Mouse (Mus musculus) hindbrain, embryonic 11.5 days (tissue): ENCODE measurements around the gene Fam19a3. TPM values are rescaled to one million over a fixed set of nuclear protein-coding genes. Genes with fewer than 3 reads are reported as not detected.
A peak's percentile ranks its signal among the peaks of the same experiment; 100 is the strongest.

Experiments used
- ATAC-seq: fragments of 200-750 bp; cut with Nextera tagmentation; 2 replicates; pipeline ENCODE4 v1.8.0; 2017; ENCODE audit warnings: mild to moderate bottlenecking, moderate TSS enrichment, moderate library complexity; ENCODE audit not compliant: low FRiP score
- DNase-seq: peaks from one replicate; pipeline ENCODE4 v3.0.0-alpha.2; 2015; ENCODE audit warnings: low spot score
- H3K27ac ChIP-seq: fragments of 300-500 bp; sonication (generic); 2 replicates; pipeline ENCODE4 v1.5.1; 2014; ENCODE audit warnings: mild to moderate bottlenecking, low read depth, low read length
- H3K27me3 ChIP-seq: fragments of 300-500 bp; sonication (generic); 2 replicates; pipeline ENCODE4 v1.6.1; 2014; ENCODE audit warnings: mild to moderate bottlenecking, low read length, moderate library complexity, mixed read lengths; ENCODE audit not compliant: control insufficient read depth, insufficient read depth
- H3K36me3 ChIP-seq: fragments of 300-500 bp; sonication (generic); 2 replicates; pipeline ENCODE4 v1.6.1; 2014; ENCODE audit warnings: mild to moderate bottlenecking, low read length, moderate library complexity, mixed read lengths; ENCODE audit not compliant: control insufficient read depth, insufficient read depth
- H3K4me1 ChIP-seq: fragments of 300-500 bp; sonication (generic); replicated peaks from 2 replicates; pipeline ENCODE4 v1.6.1; 2014; ENCODE audit warnings: low read length, mixed read lengths; ENCODE audit not compliant: control insufficient read depth, insufficient read depth
- H3K4me2 ChIP-seq: fragments of 300-500 bp; sonication (generic); replicated peaks from 2 replicates; pipeline ENCODE4 v1.6.1; 2014; ENCODE audit warnings: mild to moderate bottlenecking, low read depth, low read length
- H3K4me3 ChIP-seq: fragments of 300-500 bp; sonication (generic); 2 replicates; pipeline ENCODE4 v1.5.1; 2014; ENCODE audit warnings: low read depth, low read length
- H3K9ac ChIP-seq: fragments of 300-500 bp; sonication (generic); 2 replicates; pipeline ENCODE4 v1.6.1; 2014; ENCODE audit warnings: low read depth, low read length
- H3K9me3 ChIP-seq: fragments of 300-500 bp; sonication (generic); 2 replicates; pipeline ENCODE4 v1.6.1; 2016; ENCODE audit warnings: low read length; ENCODE audit not compliant: control insufficient read depth
- WGBS: fragments of 180-500 bp; shearing (Covaris S2); extraction: QIAGEN DNeasy Blood & Tissue Kit; methylation state at CpG from one replicate; pipeline ENCODE4 v1.1.7; 2014; 5-methylcytosine and 5-hydroxymethylcytosine counted together
- polyA plus RNA-seq: library from polyadenylated mRNA; unstranded; fragments of >200 nt; fragmentation: Nextera tagmentation; extraction: Ambion mirVana; gene quantifications from 2 replicates; pipeline ENCODE4 v1.2.1, GENCODE M21; 2014

The Fam19a3 gene
- polyA plus RNA-seq, result 0.09 TPM in 1 of 2 replicates, not detected in the other

DNA sequence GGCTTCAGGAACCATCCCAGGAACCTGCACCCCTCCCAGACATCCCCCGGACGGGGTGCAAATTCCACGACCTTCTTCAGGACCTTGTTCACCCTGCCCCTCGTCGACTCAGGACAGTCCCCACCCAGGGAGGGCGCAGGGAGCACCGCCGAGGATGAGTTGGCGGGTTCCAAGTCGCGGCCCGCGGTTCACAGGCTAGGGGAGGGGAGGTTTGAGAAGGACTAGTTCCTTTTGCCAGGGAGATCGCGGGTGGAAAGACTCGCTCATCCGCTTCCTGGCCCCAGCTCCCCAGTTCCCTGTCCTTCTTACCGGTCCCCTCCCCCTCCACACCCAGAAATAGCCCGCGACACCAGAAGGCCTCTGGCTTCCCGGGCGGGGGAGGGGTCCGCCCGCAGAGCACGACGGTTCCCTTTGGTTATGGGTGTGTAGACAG is at the start of gene Fam19a3:
Fam19a3 (minus strand) TSS at position 370 of the 433 bp plus-strand sequence.
- ATAC-seq, result peak; percentile 8; the same call in 1 of the 2 replicates
- Histone ChIP-seq H3K27me3 (peaks cover 78% of the 10 kb centered on the region), H3K4me1 (peaks cover 6% of the 10 kb centered on the region)

DNA sequence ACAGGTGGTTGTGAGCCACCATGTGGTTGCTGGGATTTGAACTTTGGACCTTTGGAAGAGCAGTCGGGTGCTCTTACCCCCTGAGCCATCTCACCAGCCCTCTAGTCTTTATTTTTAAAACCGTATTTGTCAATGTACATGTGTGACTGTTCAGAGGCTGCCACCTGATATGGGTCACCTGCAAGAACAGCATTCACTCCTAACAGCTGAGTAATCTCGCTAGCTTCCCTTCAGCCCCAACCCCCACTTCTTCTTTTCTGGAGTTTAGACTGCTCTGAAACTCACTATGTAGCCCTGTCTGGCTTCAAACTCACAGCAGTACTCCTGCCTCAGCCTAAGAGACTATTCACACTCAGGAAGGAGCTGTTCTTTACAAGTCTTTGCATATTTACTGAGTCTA is 40.8 kb upstream of the Fam19a3 start:
- Histone ChIP-seq H3K9me3 (no peaks in the 10 kb centered on the region), H3K36me3 (no peaks in the 10 kb centered on the region), H3K4me1 (no peaks in the 10 kb centered on the region), H3K9ac (no peak overlapping the region), H3K27me3 (no peaks in the 10 kb centered on the region), H3K4me3 (no peak overlapping the region), H3K27ac (no peak overlapping the region), H3K4me2 (no peak overlapping the region)
- no peak for ATAC-seq
- WGBS, result 82% methylated on average over 3 of the region's 3 CpGs
- no peak for DNase-seq

More for the DNA sequence above, at the start of gene Fam19a3:
- no peaks in the 10 kb centered on the region for H3K36me3 ChIP-seq
- peak within 1 kb of the TSS; percentile 40 for H3K4me3 ChIP-seq
- no peak within 1 kb of the TSS for H3K27ac ChIP-seq
- H3K4me2 ChIP-seq, result peak within 1 kb of the TSS; percentile 87
- no peaks in the 10 kb centered on the region for H3K9me3 ChIP-seq
- WGBS, result 1% methylated on average over 25 of the region's 26 CpGs
- peak within 1 kb of the TSS; percentile 29; the same call in 1 of the 2 replicates for H3K9ac ChIP-seq
- DNase-seq, result no peak

DNA sequence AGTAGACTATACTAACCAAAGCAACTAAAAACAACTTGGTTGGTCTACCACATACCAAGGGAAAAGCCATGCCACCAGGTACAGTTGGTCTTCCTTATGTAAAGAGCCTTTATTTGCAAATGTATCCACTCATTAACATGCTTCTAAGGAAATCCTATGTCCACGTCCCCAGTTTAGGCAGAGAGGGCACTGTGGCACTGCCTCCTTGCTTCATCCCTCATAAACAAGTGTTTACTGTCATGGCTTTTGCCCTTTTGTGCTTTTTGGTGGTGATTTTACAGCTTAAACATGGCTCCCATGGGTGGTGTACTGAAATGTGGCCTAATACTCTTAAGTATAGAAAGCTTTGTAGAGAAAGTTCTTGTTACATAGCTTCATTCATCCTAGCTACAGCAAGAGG is 38.8 kb upstream of the Fam19a3 start:
- no peak for ATAC-seq
- DNase-seq, result no peak
- Histone ChIP-seq H3K36me3 (no peaks in the 10 kb centered on the region), H3K27ac (no peak overlapping the region), H3K4me3 (no peak overlapping the region), H3K4me2 (no peak overlapping the region), H3K27me3 (no peaks in the 10 kb centered on the region), H3K9ac (no peak overlapping the region), H3K9me3 (no peaks in the 10 kb centered on the region), H3K4me1 (no peaks in the 10 kb centered on the region)
- WGBS, result 59% methylated on average over 1 of the region's 1 CpGs

DNA sequence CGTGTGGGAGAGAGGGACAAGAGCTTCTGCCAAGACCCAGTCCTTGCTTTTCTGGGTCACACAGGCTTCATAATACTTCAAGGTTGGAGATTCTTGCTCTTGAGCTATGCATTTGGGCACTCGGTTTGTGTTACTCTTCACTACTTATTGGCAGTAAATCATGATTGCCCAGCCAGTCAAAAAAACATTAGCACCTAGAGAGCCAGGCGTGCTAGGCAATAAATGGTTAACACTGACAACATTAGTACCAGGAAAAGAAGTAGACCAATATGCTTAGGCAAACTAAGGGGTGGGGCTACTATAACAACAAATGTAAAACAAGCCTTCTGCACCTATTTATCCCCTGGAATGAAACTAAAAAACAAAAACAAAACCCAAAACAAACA is 37.1 kb upstream of the Fam19a3 start:
- 15% methylated on average over 3 of the region's 3 CpGs for WGBS
- no peaks in the 10 kb centered on the region for H3K36me3 ChIP-seq
- no peaks in the 10 kb centered on the region for H3K4me1 ChIP-seq
- H3K4me3 ChIP-seq, result peak overlapping the region; percentile 64; the same call in 1 of the 2 replicates
- H3K27ac ChIP-seq, result no peak overlapping the region
- no peaks in the 10 kb centered on the region for H3K9me3 ChIP-seq
- peak overlapping the region; percentile 96 for H3K4me2 ChIP-seq
- ATAC-seq, result no peak; the same call in 1 of the 2 replicates
- no peak for DNase-seq
- no peaks in the 10 kb centered on the region for H3K27me3 ChIP-seq
- peak overlapping the region; percentile 79; the same call in 1 of the 2 replicates for H3K9ac ChIP-seq

DNA sequence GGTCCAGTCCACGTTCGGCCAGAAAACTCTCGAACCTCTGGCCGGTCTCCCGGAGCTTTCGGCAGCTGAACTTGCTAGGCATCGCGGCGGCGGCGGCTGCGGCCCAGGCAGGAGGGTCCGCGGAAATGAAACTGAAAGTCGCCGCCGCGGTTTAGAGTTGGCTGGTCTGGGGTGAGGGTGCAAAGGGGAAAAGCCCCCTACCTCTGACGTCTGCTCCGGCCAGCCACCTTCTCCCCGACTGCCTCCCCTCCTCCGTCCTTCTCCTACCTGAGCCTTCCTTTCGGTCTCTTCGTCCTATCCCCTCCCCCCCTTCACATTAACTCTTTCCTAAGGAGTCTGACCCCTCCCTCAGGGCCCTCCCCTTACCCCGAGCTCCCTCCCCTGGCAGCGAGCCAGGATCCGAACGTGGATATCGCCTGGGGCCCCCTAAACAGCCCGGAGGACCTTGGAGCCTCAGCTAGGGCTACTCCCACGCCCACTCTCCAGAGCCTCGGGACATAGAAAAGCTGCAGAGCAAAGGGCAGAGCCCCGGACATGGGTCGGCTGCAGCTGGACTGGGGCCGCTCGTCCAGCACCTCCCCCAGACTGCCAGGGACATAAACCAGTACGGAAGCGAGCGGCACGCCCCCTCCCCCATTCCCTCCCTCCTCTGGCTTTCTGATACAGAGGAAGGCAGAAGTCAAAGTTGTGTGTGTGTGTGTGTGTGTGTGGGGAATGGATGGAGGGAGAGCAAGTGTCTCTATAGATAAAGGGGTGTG is 36.5 kb upstream of the Fam19a3 start, which contains the start of gene Mov10:
Mov10 (minus strand) TSS at position 573 of the 758 bp plus-strand sequence.
- peak within 1 kb of the TSS; percentile 2; the same call in 1 of the 2 replicates for H3K27ac ChIP-seq
- DNase-seq, result peak; percentile 75
- WGBS, result 1% methylated on average over 40 of the region's 40 CpGs

DNA sequence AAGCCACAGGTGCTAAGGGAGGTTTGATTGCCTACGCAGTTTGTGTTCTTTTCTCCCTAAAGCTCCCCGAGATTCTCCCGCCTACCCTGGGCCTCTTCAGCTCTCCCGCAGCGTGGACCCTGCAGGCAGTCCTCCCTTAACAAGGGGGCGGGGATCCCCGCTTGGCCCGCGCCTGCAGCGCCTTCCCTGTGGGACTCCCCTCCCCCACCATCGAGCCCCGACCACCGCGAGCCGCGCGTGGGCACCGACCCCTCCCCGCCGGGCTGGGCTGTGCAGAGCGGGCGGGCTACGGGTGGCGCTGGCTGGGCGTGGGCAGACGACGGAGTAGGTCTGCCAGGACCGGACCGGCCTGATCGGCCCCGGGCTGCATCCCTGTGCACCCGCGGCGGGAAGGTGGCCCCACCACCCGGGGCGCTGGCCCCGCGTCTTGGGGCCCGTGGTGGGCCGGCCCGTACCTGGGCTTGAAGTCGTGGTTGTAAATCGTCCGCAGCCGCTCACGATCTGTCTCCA is 35.9 kb upstream of the Fam19a3 start:
- no peaks in the 10 kb centered on the region for H3K36me3 ChIP-seq
- 0% methylated on average over 44 of the region's 46 CpGs for WGBS
- ATAC-seq, result peak; percentile 65
- peak overlapping the region; percentile 64 for H3K4me3 ChIP-seq
- DNase-seq, result peak; percentile 67
- no peaks in the 10 kb centered on the region for H3K9me3 ChIP-seq
- H3K4me2 ChIP-seq, result peak overlapping the region; percentile 96
- no peak overlapping the region; the same call in 1 of the 2 replicates for H3K27ac ChIP-seq
- no peaks in the 10 kb centered on the region for H3K4me1 ChIP-seq
- H3K27me3 ChIP-seq, result no peaks in the 10 kb centered on the region
- H3K9ac ChIP-seq, result peak overlapping the region; percentile 79

More for the DNA sequence above, 36.5 kb upstream of the Fam19a3 start, which contains the start of gene Mov10:
- Histone ChIP-seq H3K36me3 (no peaks in the 10 kb centered on the region), H3K4me3 (peak within 1 kb of the TSS; percentile 64), H3K27me3 (no peaks in the 10 kb centered on the region), H3K9ac (peak within 1 kb of the TSS; percentile 79), H3K4me1 (no peaks in the 10 kb centered on the region), H3K4me2 (peak within 1 kb of the TSS; percentile 96), H3K9me3 (no peaks in the 10 kb centered on the region)
- ATAC-seq, result peak; percentile 84

DNA sequence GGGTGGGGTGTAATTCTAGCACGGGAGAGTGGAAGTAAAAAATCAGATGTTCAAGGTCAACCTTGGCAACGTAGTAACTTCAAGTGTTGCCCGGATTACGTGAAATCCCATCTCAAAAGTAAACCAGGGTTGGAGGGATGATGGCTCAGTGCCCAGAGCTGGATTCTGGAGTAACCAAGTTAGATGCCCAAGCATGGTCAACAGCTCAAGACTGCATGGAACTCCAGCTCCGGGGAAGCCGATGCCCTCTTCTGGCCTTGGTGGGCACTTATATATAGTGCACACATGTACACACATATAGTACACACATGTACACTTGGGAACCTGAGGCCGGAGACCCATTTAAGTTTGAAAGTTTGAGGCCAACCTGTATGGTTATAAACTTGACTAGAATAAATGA is 34.5 kb upstream of the Fam19a3 start:
- Histone ChIP-seq H3K9ac (no peak overlapping the region), H3K4me3 (no peak overlapping the region), H3K27ac (no peak overlapping the region), H3K36me3 (no peaks in the 10 kb centered on the region), H3K4me2 (no peak overlapping the region), H3K4me1 (no peaks in the 10 kb centered on the region), H3K27me3 (no peaks in the 10 kb centered on the region), H3K9me3 (no peaks in the 10 kb centered on the region)
- DNase-seq, result no peak
- WGBS, result 94% methylated on average over 7 of the region's 7 CpGs
- no peak for ATAC-seq

DNA sequence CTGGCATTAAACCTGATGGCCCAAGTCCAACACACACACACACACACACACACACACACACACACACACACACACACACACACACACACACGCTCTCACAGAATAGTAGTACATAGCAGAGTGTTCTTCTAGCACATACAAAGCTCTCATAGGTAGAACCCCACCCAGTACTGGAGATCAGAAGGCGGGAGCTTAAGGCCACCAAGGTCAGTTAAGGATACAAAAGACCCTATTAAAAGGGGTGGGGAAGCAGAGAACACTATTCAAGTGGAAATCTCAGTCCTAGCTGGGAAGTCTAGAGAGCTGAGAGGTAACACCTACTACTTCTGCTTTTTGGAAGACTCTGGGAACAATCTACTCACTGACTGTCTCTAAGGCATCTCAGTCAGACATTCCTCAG is 33.7 kb upstream of the Fam19a3 start:
- Histone ChIP-seq H3K27ac (no peak overlapping the region), H3K9me3 (no peaks in the 10 kb centered on the region), H3K27me3 (no peaks in the 10 kb centered on the region), H3K4me1 (no peaks in the 10 kb centered on the region), H3K36me3 (no peaks in the 10 kb centered on the region), H3K9ac (no peak overlapping the region), H3K4me3 (no peak overlapping the region), H3K4me2 (no peak overlapping the region)
- DNase-seq, result no peak
- 68% methylated on average over 2 of the region's 2 CpGs for WGBS
- ATAC-seq, result no peak
